Mouse (Mus musculus): ENCODE data around the gene Rsl24d1. TPM values are rescaled to one million over a fixed set of nuclear protein-coding genes. Genes with fewer than 3 reads are reported as not detected.

Rsl24d1 gene
- polyA plus RNA-seq, 1 experiment: 67.8 TPM

Other genes starting within 250 kb of the Rsl24d1 start
- 11.3 and 13.8 TPM in 2 replicates for gene Pygo1, start 187.8 kb upstream of the Rsl24d1 start, polyA plus RNA-seq (2012; rRNA removed)
- gene Dyx1c1, start 154.6 kb upstream of the Rsl24d1 start, polyA plus RNA-seq (2012; rRNA removed): 1.9 and 3.3 TPM in 2 replicates
- not detected in 2 replicates for gene Gm44503, start 154.6 kb upstream of the Rsl24d1 start, polyA plus RNA-seq (2012; rRNA removed)
- 15.9 and 18.3 TPM in 2 replicates for gene Ccpg1os, start 128.0 kb upstream of the Rsl24d1 start, polyA plus RNA-seq (2012; rRNA removed)
- 77.0 and 85.4 TPM in 2 replicates for gene Ccpg1, start 128.0 kb upstream of the Rsl24d1 start, polyA plus RNA-seq (2012; rRNA removed)
- 18.3 and 24.3 TPM in 2 replicates for gene Pigb, start 73.0 kb upstream of the Rsl24d1 start, polyA plus RNA-seq (2012; rRNA removed)
- gene Rab27a, start 68.6 kb upstream of the Rsl24d1 start, polyA plus RNA-seq (2012; rRNA removed): 3.8 and 3.9 TPM in 2 replicates
- 0.46 and 0.64 TPM in 2 replicates for gene Khdc3, start 11.6 kb upstream of the Rsl24d1 start, polyA plus RNA-seq (2012; rRNA removed)
- gene Gm20509, start 11.0 kb upstream of the Rsl24d1 start, polyA plus RNA-seq (2012; rRNA removed): not detected in 2 replicates

All from frontal cortex, adult 2 months (tissue).